Mouse (Mus musculus) stomach, embryonic 14.5 days (tissue): ENCODE data around the gene Ptprt. TPM values are rescaled to one million over a fixed set of nuclear protein-coding genes. Genes with fewer than 3 reads are reported as not detected.

ENCODE experiments used
- ATAC-seq: fragments of 200-750 bp; cut with Nextera tagmentation; 2 replicates; pipeline ENCODE4 v1.8.0; 2017; ENCODE audit warnings: low read depth, moderate TSS enrichment; ENCODE audit not compliant: insufficient number of reproducible peaks, insufficient read depth, low FRiP score
- H3K27ac ChIP-seq: fragments of 300-500 bp; sonication (generic); 2 replicates; pipeline ENCODE4 v1.5.1; 2014; ENCODE audit warnings: mild to moderate bottlenecking, low read length, moderate library complexity, mixed read lengths
- H3K27me3 ChIP-seq: fragments of 300-500 bp; sonication (generic); 2 replicates; pipeline ENCODE4 v1.6.1; 2014; ENCODE audit warnings: low read length, control low read depth, mixed read lengths; ENCODE audit not compliant: control insufficient read depth, insufficient read depth
- H3K36me3 ChIP-seq: fragments of 300-500 bp; sonication (generic); 2 replicates; pipeline ENCODE4 v1.6.1; 2014; ENCODE audit warnings: mild to moderate bottlenecking, control low read depth, low read length, moderate library complexity, mixed read lengths; ENCODE audit not compliant: control insufficient read depth, insufficient read depth
- H3K4me1 ChIP-seq: fragments of 300-500 bp; sonication (generic); 2 replicates; pipeline ENCODE4 v1.6.1; 2014; ENCODE audit warnings: low read length, control low read depth, mixed read lengths; ENCODE audit not compliant: control insufficient read depth, insufficient read depth
- H3K4me2 ChIP-seq: fragments of 300-500 bp; sonication (generic); replicated peaks from 2 replicates; pipeline ENCODE4 v1.6.1; 2014; ENCODE audit warnings: low read depth, low read length, control low read depth
- H3K4me3 ChIP-seq: fragments of 300-500 bp; sonication (generic); 2 replicates; pipeline ENCODE4 v1.5.1; 2014; ENCODE audit warnings: low read depth, low read length, control low read depth
- H3K9ac ChIP-seq: fragments of 300-500 bp; sonication (generic); replicated peaks from 2 replicates; pipeline ENCODE4 v1.6.1; 2014; ENCODE audit warnings: low read depth, mild to moderate bottlenecking, control low read depth, low read length, moderate library complexity, mixed read lengths
- H3K9me3 ChIP-seq: fragments of 300-500 bp; sonication (generic); 2 replicates; pipeline ENCODE4 v1.6.1; 2016; ENCODE audit warnings: low read depth, low read length, control low read depth; ENCODE audit not compliant: control insufficient read depth
- WGBS: fragments of 180-500 bp; shearing (Covaris S2); extraction: QIAGEN DNeasy Blood & Tissue Kit; methylation state at CpG from one replicate; pipeline ENCODE4 v1.1.7; 2014; 5-methylcytosine and 5-hydroxymethylcytosine counted together
- polyA plus RNA-seq: library from polyadenylated mRNA; unstranded; fragments of >200 nt; fragmentation: Nextera tagmentation; extraction: Ambion mirVana; gene quantifications from 2 replicates; pipeline ENCODE4 v1.2.1, GENCODE M21; 2014

The Ptprt gene
- polyA plus RNA-seq, 1 experiment from 2014 or later = 1.2 TPM

DNA sequence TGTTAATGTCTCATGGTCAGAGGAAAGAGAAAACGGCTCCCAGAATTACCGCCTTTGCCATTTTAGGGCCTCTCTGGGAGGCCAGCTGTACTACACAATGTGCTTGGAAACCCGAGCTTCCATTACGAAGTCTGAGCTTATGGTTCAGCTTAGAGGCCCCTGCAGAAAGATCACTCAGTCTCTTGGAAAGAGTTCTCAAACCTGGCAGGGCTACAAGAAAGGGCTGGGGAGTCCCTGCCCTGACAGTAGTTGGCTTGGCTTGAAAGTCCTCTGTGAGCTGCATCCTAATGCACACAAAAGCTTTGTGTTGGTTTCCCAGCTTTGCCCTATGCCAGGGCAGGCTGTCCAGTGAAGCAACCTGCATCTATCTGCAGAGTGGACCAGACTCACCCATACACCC is 269.1 kb downstream of the Ptprt start:
- no peak overlapping the region for H3K4me3 ChIP-seq
- ATAC-seq = no peak
- WGBS = 66% methylated on average over 4 of the region's 4 CpGs
- H3K9ac ChIP-seq = no peak overlapping the region
- no peaks in the 10 kb centered on the region for H3K4me1 ChIP-seq
- no peak overlapping the region for H3K4me2 ChIP-seq
- no peaks in the 10 kb centered on the region for H3K9me3 ChIP-seq
- no peaks in the 10 kb centered on the region for H3K27me3 ChIP-seq
- no peaks in the 10 kb centered on the region for H3K36me3 ChIP-seq
- no peak overlapping the region for H3K27ac ChIP-seq

DNA sequence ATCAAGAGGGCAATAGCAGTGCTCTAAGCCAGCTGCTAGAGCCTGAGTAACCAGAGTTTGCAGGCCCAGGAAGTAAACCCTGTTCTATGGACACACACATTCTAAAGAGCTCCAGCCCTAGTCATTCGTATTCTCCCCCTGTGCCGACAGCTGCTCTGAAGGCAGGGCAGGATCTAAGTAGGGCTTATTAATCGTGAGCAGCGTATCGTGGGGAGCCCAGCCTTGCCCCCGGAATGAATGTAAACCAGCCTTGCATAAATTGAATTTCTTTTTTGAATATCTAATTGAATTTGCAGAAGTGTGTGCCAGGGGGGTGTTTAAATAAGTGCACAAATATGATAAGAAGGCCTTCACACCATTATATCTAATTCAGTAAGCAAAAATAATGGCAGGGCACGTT is 283.6 kb downstream of the Ptprt start:
- Histone ChIP-seq H3K4me3 (no peak overlapping the region), H3K27ac (no peak overlapping the region), H3K4me1 (no peaks in the 10 kb centered on the region), H3K9ac (no peak overlapping the region), H3K27me3 (no peaks in the 10 kb centered on the region), H3K36me3 (no peaks in the 10 kb centered on the region), H3K9me3 (no peaks in the 10 kb centered on the region), H3K4me2 (no peak overlapping the region)
- 68% methylated on average over 7 of the region's 7 CpGs for WGBS
- ATAC-seq = no peak

DNA sequence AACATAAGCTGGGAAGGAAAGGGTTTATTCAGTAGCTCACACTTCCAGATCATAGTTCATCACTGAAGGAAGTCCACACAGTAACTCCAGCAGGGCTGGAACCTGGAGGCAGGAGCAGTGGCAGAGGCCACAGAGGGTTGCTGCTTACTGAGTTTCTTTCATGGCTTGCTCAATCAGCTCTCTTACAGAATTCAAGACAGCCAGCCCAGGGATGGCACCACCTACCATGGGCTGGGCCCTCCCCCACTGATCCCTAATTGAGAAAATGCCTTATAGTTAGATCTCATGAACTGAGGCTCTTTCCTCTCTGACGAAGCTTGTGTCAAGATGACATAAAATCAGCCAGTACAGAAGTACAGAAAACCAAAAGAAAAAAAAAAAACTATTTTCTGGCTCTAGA is 311.9 kb downstream of the Ptprt start:
- Histone ChIP-seq H3K36me3 (no peaks in the 10 kb centered on the region), H3K27ac (no peak overlapping the region), H3K4me1 (no peaks in the 10 kb centered on the region), H3K4me2 (no peak overlapping the region), H3K27me3 (no peaks in the 10 kb centered on the region), H3K9ac (no peak overlapping the region), H3K4me3 (no peak overlapping the region), H3K9me3 (no peaks in the 10 kb centered on the region)
- 63% methylated on average over 1 of the region's 1 CpGs for WGBS
- ATAC-seq = no peak

DNA sequence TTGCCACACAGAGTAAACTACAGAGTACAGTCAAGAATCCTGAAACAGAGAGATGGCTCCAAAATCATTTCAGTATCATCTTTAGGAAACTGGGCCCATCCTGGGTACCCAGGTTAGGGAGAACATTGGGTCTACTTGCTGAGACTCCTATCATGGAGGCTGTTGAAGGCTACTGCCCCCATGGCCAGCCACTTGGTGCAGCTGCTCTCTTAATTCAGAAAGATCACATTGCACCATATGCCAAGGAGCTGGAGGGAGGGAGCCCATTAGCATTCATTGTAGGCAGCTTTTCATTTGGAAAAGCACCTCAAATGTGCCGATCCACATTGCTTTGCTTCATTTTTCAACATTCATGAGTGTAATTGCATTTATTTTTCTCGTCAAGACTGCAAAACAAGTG is 319.1 kb downstream of the Ptprt start:
- H3K4me2 ChIP-seq = no peak overlapping the region
- ATAC-seq = no peak
- no peaks in the 10 kb centered on the region for H3K36me3 ChIP-seq
- no peak overlapping the region for H3K27ac ChIP-seq
- H3K9me3 ChIP-seq = no peaks in the 10 kb centered on the region
- H3K4me1 ChIP-seq = no peaks in the 10 kb centered on the region
- H3K9ac ChIP-seq = no peak overlapping the region
- no peaks in the 10 kb centered on the region for H3K27me3 ChIP-seq
- WGBS = 81% methylated on average over 2 of the region's 2 CpGs
- no peak overlapping the region for H3K4me3 ChIP-seq

DNA sequence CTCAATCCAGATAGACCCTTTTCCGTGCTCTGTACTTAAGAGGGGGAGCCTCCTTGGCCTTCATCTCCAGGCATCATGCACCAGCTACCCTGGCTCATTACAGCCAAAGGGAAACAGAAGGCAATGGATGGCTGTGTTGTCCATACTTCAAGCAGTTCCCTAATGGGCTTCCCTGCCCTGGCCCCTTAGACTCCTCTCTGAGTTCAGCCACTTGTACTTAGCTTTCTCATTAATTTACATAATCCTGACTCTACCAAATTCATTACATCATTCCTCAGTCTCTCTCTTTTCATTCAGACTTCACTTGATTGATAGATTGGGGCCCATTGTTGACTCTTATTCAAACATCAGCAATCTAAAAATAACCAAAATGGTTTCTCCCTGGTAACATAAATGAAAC is 320.7 kb downstream of the Ptprt start:
- Histone ChIP-seq H3K9ac (no peak overlapping the region), H3K4me3 (no peak overlapping the region), H3K27ac (no peak overlapping the region), H3K4me1 (no peaks in the 10 kb centered on the region), H3K4me2 (no peak overlapping the region), H3K36me3 (no peaks in the 10 kb centered on the region), H3K9me3 (no peaks in the 10 kb centered on the region), H3K27me3 (no peaks in the 10 kb centered on the region)
- ATAC-seq = no peak
- WGBS = 72% methylated on average over 1 of the region's 1 CpGs

DNA sequence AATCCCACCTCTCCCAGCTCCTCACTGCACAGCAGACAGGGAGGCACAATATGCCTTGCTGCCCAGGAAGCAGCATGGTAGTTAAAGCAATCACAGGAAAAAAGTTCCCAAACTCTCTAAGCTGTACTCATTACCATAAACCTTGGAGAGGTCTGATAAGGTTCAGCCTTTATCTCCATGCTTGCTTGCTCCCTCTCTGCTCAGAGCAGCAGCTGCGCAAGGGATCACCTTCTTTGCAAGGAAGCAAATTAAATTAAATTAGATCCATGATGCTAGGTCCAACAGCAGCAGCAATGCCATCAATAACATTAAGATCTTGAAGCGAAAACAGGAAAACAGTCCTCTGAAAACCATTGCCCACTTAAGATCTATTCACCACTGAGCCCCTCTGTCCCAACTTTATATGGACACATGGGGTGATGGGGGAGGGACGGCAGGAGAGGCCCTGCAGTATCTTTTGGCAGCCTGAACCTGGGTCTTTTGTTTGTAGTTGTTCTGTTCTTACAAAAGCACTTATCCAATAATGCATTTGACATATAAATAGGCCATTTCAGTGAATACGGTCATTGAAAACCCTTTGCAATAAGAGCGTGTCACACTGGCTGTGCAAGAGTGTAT is 328.8 kb downstream of the Ptprt start:
- Histone ChIP-seq H3K36me3 (no peaks in the 10 kb centered on the region), H3K4me2 (no peak overlapping the region), H3K27ac (no peak overlapping the region), H3K27me3 (no peaks in the 10 kb centered on the region), H3K4me1 (no peaks in the 10 kb centered on the region), H3K4me3 (no peak overlapping the region), H3K9me3 (no peaks in the 10 kb centered on the region), H3K9ac (no peak overlapping the region)
- WGBS = 81% methylated on average over 5 of the region's 5 CpGs
- no peak for ATAC-seq

DNA sequence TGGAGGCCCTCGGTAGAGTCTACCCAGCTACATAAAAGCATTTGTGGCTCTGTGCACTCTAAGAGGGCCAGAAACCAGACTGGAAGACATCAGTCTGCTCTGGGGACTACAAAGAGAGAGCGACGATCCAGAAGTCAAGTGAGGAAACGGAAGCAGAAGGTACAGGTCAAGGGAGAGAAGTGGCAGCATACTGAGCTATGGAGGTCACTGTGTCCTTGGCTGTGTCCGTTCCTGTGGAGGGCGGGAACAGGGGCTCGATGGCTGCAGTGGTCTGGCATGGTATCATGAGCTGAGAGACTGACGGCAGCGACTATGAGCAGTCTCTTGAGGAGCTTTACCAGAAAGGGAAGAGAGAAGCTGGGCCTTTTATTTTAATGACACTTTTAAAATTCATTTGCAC is 331.5 kb downstream of the Ptprt start:
- no peak for ATAC-seq
- Histone ChIP-seq H3K4me2 (no peak overlapping the region), H3K36me3 (no peaks in the 10 kb centered on the region), H3K9ac (no peak overlapping the region), H3K27ac (no peak overlapping the region), H3K4me3 (no peak overlapping the region), H3K9me3 (no peaks in the 10 kb centered on the region), H3K4me1 (no peaks in the 10 kb centered on the region), H3K27me3 (no peaks in the 10 kb centered on the region)
- WGBS = 95% methylated on average over 9 of the region's 9 CpGs

DNA sequence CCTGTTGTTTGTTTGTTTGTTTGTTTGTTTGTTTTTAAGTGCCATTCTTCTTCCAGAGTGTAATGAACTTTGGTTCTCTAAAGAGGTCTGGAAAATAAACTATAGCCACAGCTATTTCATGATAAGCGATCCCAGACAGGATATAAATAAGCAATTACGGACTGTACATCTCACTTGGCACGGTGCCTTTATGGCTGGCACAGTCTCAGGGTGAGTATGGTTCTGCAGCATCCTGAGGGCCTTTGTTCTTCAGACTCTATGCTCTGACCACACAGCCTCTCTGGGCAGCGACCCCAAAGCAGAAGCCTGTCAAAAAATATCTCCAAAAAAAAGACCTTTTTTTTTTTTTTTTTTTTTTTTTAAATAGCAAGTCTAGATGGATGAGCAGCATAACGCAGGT is 338.5 kb downstream of the Ptprt start:
- Histone ChIP-seq H3K4me2 (no peak overlapping the region), H3K27ac (no peak overlapping the region), H3K27me3 (no peaks in the 10 kb centered on the region), H3K4me3 (no peak overlapping the region), H3K36me3 (no peaks in the 10 kb centered on the region), H3K9ac (no peak overlapping the region), H3K4me1 (no peaks in the 10 kb centered on the region), H3K9me3 (no peaks in the 10 kb centered on the region)
- 80% methylated on average over 5 of the region's 5 CpGs for WGBS
- no peak for ATAC-seq

DNA sequence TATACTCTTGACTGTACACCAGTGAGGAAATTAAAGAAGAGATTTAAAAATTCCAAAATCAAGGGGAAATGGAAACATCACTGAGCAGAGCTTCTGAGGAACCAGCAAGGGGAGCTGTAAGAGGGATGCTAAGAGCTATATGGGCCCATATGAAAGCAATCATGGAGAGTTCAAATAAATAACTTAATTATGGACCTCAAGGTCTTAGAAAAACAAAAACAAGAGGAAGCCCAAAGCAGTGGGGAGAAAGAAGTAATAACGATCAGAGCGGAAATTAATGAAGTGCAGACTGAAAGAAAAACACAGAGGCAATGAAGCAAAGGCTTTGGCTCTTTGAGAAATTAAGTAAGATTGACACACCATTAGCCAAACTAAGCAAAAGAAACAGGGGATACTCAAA is 353.0 kb downstream of the Ptprt start:
- Histone ChIP-seq H3K27ac (no peak overlapping the region), H3K4me1 (no peaks in the 10 kb centered on the region), H3K36me3 (no peaks in the 10 kb centered on the region), H3K27me3 (no peaks in the 10 kb centered on the region), H3K9me3 (no peaks in the 10 kb centered on the region), H3K9ac (no peak overlapping the region), H3K4me3 (no peak overlapping the region), H3K4me2 (no peak overlapping the region)
- 84% methylated on average over 2 of the region's 2 CpGs for WGBS
- no peak for ATAC-seq
